Mouse (Mus musculus): ENCODE measurements around the gene Clcf1. TPM values are rescaled to one million over a fixed set of nuclear protein-coding genes. Genes with fewer than 3 reads are reported as not detected.

Clcf1 gene
- total and polyA plus RNA-seq, 3 experiments, result 0.42 to 2.3 TPM; not detected in 1

GRCm38 (mm10) chr19:4222165-4222564, 8.1 kb downstream of the Clcf1 start:
- H3K4me1 ChIP-seq (ENCODE audit: control insufficient read depth in 1 of 2, insufficient read depth in 2 of 2, low read length in 2 of 2), result peaks cover 16 to 36% of the 10 kb centered on the region in 2 experiments
- no peaks in the 10 kb centered on the region for H3K9me3 ChIP-seq (replicated peaks; ENCODE audit: insufficient read depth, low read length)
- H3K9ac ChIP-seq (ENCODE audit: control insufficient read depth, low read depth, low read length, poor library complexity, severe bottlenecking), result peak overlapping the region; percentile 27; the same call in 1 of the 2 replicates
- H3K36me3 ChIP-seq (ENCODE audit: control insufficient read depth in 1 of 2, insufficient read depth in 2 of 2, low read length in 2 of 2), result peaks cover 0 to 32% of the 10 kb centered on the region in 2 experiments; a peak in 2 of 4 replicates
- H3K79me2 ChIP-seq (ENCODE audit: control insufficient read depth, insufficient read depth, low read length, poor library complexity), result no peaks in the 10 kb centered on the region; the same call in 1 of the 2 replicates
- peak; percentile 75 for DNase-seq (ENCODE audit: low read depth, low spot score)
- no peaks in the 10 kb centered on the region for H3K27me3 ChIP-seq (ENCODE audit: control insufficient read depth in 1 of 2, insufficient read depth in 2 of 2, low read length in 2 of 2)
- TF ChIP-seq CHD1 (IDR thresholded peaks at IDR 0.05; ENCODE audit: low read depth, low read length) (no peak), NRF1 (IDR thresholded peaks at IDR 0.05; ENCODE audit: insufficient read depth, low read depth, low read length, poor library complexity, severe bottlenecking) (no peak), USF1 (IDR thresholded peaks at IDR 0.05; ENCODE audit: low read depth, low read length) (no peak), TAL1 (IDR thresholded peaks at IDR 0.05; ENCODE audit: low read length) (no peak), JUND (IDR thresholded peaks at IDR 0.05; ENCODE audit: low read depth, low read length) (no peak), EP300 (IDR thresholded peaks at IDR 0.05; ENCODE audit: low read depth in 1 of 2, low read length in 2 of 2) (0 out of 4 replicates have a peak, but pooled peaks of 1 of the 2 experiments have one; percentile 14), POLR2AphosphoS2 (IDR thresholded peaks at IDR 0.05; ENCODE audit: low read length) (no peak)
- no peak overlapping the region for H3K4me3 ChIP-seq (ENCODE audit: control insufficient read depth in 1 of 2, insufficient read depth in 1 of 2, low read depth in 2 of 2, low read length in 2 of 2)
- H3K27ac ChIP-seq (ENCODE audit: control insufficient read depth, low read depth, low read length), result peak overlapping the region; percentile 84; the same call in 1 of the 2 replicates

GRCm38 (mm10) chr19:4226779-4227178, 12.7 kb downstream of the Clcf1 start:
- Histone ChIP-seq H3K4me1 (ENCODE audit: control insufficient read depth in 1 of 2, insufficient read depth in 2 of 2, low read length in 2 of 2) (peaks cover 8 to 34% of the 10 kb centered on the region in 2 experiments), H3K36me3 (ENCODE audit: control insufficient read depth in 1 of 2, insufficient read depth in 2 of 2, low read length in 2 of 2) (peaks cover 0 to 17% of the 10 kb centered on the region in 2 experiments; a peak in 2 of 4 replicates), H3K27me3 (ENCODE audit: control insufficient read depth in 1 of 2, insufficient read depth in 2 of 2, low read length in 2 of 2) (no peaks in the 10 kb centered on the region), H3K27ac (ENCODE audit: control insufficient read depth, low read depth, low read length) (no peak overlapping the region), H3K9me3 (replicated peaks; ENCODE audit: insufficient read depth, low read length) (no peaks in the 10 kb centered on the region), H3K4me3 (ENCODE audit: control insufficient read depth in 1 of 2, insufficient read depth in 1 of 2, low read depth in 2 of 2, low read length in 2 of 2) (no peak overlapping the region), H3K9ac (ENCODE audit: control insufficient read depth, low read depth, low read length, poor library complexity, severe bottlenecking) (no peak overlapping the region), H3K79me2 (ENCODE audit: control insufficient read depth, insufficient read depth, low read length, poor library complexity) (no peaks in the 10 kb centered on the region)
- DNase-seq (ENCODE audit: low read depth, low spot score), result no peak
- TF ChIP-seq E2F4 (IDR thresholded peaks at IDR 0.05; ENCODE audit: borderline replicate concordance, low read depth, low read length), result no peak
- TF ChIP-seq MAX (IDR thresholded peaks at IDR 0.05; ENCODE audit: low read length), result no peak
- TF ChIP-seq CTCF (IDR thresholded peaks at IDR 0.05 in 2 of 3, conservative IDR thresholded peaks at IDR 0.05 in 1 of 3; ENCODE audit: control insufficient read depth in 1 of 3, insufficient read depth in 1 of 3, low read depth in 2 of 3, low read length in 3 of 3, poor library complexity in 1 of 3, severe bottlenecking in 1 of 3), result no peak

DNA sequence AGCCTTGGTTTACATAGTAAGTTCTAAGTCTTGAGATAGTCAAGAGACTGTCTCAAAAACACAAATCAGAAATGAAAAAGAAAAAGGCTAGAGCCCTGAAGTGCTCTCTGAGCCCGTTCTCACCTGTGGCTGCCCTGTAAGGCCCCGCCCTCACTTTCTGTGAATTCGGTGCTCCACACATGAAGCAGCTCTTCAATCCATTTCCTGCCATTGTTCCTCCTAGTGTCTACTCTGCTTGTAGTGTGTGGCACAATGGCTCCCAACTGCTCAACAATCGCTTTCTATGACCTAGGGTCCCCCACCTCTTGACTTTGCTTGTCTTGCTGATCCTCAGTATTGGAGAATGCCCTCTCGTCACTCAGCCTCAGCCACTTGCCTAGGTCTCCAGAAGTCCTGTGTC, 13.4 kb downstream of the Clcf1 start:
- Histone ChIP-seq H3K9me3 (replicated peaks; ENCODE audit: insufficient read depth, low read length) (no peaks in the 10 kb centered on the region), H3K4me1 (ENCODE audit: control insufficient read depth in 1 of 2, insufficient read depth in 2 of 2, low read length in 2 of 2) (peaks cover 4 to 31% of the 10 kb centered on the region in 2 experiments), H3K36me3 (ENCODE audit: control insufficient read depth in 1 of 2, insufficient read depth in 2 of 2, low read length in 2 of 2) (peaks cover 0 to 12% of the 10 kb centered on the region in 2 experiments; a peak in 2 of 4 replicates), H3K27ac (ENCODE audit: control insufficient read depth, low read depth, low read length) (no peak overlapping the region), H3K27me3 (ENCODE audit: control insufficient read depth in 1 of 2, insufficient read depth in 2 of 2, low read length in 2 of 2) (no peaks in the 10 kb centered on the region), H3K79me2 (ENCODE audit: control insufficient read depth, insufficient read depth, low read length, poor library complexity) (peaks cover 2% of the 10 kb centered on the region; the same call in 1 of the 2 replicates), H3K9ac (ENCODE audit: control insufficient read depth, low read depth, low read length, poor library complexity, severe bottlenecking) (peak overlapping the region; percentile 35; the same call in 1 of the 2 replicates), H3K4me3 (ENCODE audit: control insufficient read depth in 1 of 2, insufficient read depth in 1 of 2, low read depth in 2 of 2, low read length in 2 of 2) (no peak overlapping the region)
- TF ChIP-seq GATA1 (IDR thresholded peaks at IDR 0.05; ENCODE audit: low read depth, low read length), result no peak
- no peak for TF ChIP-seq NELFE (IDR thresholded peaks at IDR 0.05; ENCODE audit: low read depth, low read length)
- TF ChIP-seq ETS1 (IDR thresholded peaks at IDR 0.05; ENCODE audit: low read depth, low read length), result no peak
- no peak for TF ChIP-seq KAT2A (conservative IDR thresholded peaks at IDR 0.05; ENCODE audit: low read depth, low read length)
- TF ChIP-seq ZC3H11A (IDR thresholded peaks at IDR 0.05; ENCODE audit: low read depth, low read length), result no peak
- TF ChIP-seq MAZ (IDR thresholded peaks at IDR 0.05; ENCODE audit: low read depth, low read length), result no peak
- TF ChIP-seq ZKSCAN1 (IDR thresholded peaks at IDR 0.05; ENCODE audit: low read depth, low read length), result no peak
- no peak for TF ChIP-seq UBTF (IDR thresholded peaks at IDR 0.05; ENCODE audit: borderline replicate concordance, insufficient read depth, low read depth, low read length)
- no peak for TF ChIP-seq MAFK (IDR thresholded peaks at IDR 0.05; ENCODE audit: borderline replicate concordance, low read depth, low read length)
- TF ChIP-seq CTCF (IDR thresholded peaks at IDR 0.05 in 2 of 3, conservative IDR thresholded peaks at IDR 0.05 in 1 of 3; ENCODE audit: control insufficient read depth in 1 of 3, insufficient read depth in 1 of 3, low read depth in 2 of 3, low read length in 3 of 3, poor library complexity in 1 of 3, severe bottlenecking in 1 of 3), result no peak
- TF ChIP-seq RCOR1 (IDR thresholded peaks at IDR 0.05; ENCODE audit: low read depth, low read length), result no peak
- no peak for TF ChIP-seq POLR2AphosphoS5 (IDR thresholded peaks at IDR 0.05; ENCODE audit: borderline replicate concordance, low read depth, low read length)
- TF ChIP-seq GABPA (IDR thresholded peaks at IDR 0.05; ENCODE audit: low read depth, low read length), result no peak
- no peak for TF ChIP-seq CHD1 (IDR thresholded peaks at IDR 0.05; ENCODE audit: low read depth, low read length)
- DNase-seq (ENCODE audit: low read depth, low spot score), result no peak

Measured in MEL (cell line).